Mouse (Mus musculus) neutrophil, adult 65 days (primary cell): ENCODE data around the gene Atp2b2. TPM values are rescaled to one million over a fixed set of nuclear protein-coding genes. Genes with fewer than 3 reads are reported as not detected.

Experiments used
- total RNA-seq: library from RNA; stranded (reverse); gene quantifications from 2 replicates; pipeline ENCODE4 v1.2.4, GENCODE M21; 2023

Atp2b2 gene
- not detected in 2 replicates for total RNA-seq

GRCm38 (mm10) chr6:114042332-114042731 lies at the start of gene Atp2b2:
TSS of gene Atp2b2 (minus strand) at chr6:114042613.

DNA sequence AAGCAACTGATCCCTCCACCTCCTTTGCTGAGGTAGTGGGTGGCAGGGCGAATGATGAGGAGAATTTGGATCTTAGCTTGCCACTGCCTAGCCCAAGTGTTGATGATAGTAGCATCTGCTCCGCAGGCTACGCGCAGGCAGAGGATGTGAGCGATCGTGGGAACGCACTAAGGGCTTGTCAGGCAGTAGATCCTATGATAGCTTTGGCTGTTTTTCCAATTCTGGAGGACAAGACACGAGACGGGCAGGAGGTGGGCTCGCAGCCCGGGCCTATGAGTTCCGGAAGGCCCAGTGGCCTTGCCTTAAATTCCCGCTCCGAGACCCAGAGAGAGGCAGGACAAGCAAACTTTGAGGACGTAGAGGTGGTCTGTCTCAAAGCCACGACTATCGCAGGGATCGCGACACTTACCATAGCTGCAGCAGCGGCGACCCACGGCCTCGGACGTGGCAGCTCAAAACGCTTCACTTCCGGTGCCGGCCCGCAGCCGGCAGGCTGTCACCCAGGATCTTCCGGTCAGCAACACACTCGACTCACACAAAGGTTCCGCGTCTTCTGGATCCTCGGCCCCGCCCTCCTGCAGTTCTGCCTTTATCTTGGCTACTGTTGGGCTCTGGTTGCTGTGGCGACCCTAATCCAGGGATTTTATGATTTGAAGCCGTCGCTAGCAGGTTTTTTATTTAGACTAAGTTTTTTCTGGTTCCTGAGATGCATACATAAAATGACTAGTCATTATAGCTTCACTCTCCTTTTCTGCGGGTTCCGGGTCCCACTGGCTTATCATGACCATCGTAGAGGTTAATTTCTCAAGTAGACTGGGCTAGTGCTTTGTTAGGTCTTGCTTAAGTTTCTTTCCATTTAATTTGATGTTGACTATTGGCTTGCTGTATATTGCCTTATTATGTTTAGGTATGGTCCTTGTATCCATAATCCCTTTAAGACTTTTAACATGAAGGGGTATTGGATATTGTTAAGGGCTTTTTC lies 301.9 kb downstream of the Atp2b2 start, which contains the start of gene Sec13:
TSS of gene Sec13 (minus strand) at position 508 of the 982 bp plus-strand sequence.

DNA sequence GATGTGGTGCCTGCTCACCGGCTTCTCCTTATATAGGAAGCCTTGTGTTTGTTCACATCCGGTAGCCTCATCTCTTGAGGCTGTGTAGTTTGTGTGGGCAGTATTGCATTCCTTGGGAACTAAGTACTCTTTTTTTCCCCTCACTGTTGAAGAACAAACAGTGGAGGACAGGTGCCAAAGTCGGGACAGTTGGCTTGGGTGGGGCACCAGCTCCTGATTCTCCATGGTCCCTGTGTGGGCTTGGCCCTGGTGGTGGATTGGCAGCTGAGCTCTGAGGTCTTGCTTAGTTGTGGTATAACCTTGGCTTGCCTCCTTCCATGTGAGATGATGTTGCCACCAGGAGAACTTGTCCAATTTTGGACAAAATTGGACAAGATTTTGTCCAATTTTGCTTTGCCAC lies 322.5 kb downstream of the Atp2b2 start, which contains the start of gene Ghrl:
TSS of gene Ghrl (minus strand) at position 3 of the 400 bp plus-strand sequence.

DNA sequence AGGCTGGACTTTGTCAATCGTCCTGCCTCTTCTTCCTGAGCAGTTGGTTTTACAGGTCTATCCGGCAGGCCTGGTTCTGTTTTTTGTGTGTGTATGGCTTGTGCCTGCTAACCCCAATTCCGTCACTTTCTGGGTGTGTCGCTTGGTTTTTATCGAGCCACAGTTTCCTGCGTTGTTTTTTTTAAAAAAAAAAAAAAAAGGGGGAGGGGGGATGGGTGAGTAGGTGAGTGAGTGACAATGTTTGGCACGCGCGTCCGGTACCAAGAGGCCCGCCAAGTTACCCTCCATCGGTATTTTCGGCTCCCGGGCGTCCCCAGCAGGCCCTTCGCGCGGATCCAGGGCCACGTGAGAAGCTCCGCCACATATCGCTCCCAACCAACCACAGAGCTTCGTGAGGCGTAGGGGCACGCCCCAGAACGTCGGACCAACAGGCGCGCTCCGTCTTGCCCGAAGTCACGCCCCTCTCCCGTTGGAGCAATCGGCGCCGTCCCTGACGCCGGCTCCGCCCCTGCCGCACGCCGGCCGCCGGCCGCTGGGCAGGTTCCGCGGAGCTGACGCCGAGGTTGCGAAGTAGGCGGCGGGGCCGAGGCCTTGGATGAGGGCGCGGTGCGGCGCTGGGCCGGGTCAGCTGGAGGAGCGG lies 345.7 kb downstream of the Atp2b2 start, which contains the start of gene Tatdn2:
TSS of gene Tatdn2 (plus strand) at position 469 of the 640 bp plus-strand sequence.

Other genes starting within 250 kb of the Atp2b2 start
- gene Slc6a11, start 88.6 kb upstream of the Atp2b2 start, total RNA-seq, result not detected in 2 replicates
- gene Slc6a1, start 240.0 kb upstream of the Atp2b2 start, total RNA-seq, result not detected in 2 replicates